Mouse (Mus musculus) gastrocnemius, postnatal 4 days (tissue): ENCODE measurements around the gene Nudt17. TPM values are rescaled to one million over a fixed set of nuclear protein-coding genes. Genes with fewer than 3 reads are reported as not detected.
"Not testable (repeated sequence)": the region's sequence is repeated elsewhere in the genome, so short reads cannot be mapped to it uniquely, and the experiment has no call there.

Experiments
- DNase-seq, 2 experiments: peaks; one replicate each; pipeline ENCODE4 v3.0.0; 2021 to 2022; ENCODE audit warnings: low spot score in 2 of 2, mixed read lengths in 2 of 2
- long read RNA-seq, 2 experiments: library from polyadenylated mRNA; stranded (forward); transcript quantifications; one replicate each; pipeline ENCODE4 v2.0.0; 2021
- total RNA-seq, 2 experiments: library from RNA; stranded (reverse); gene quantifications; 2 replicates each; pipeline ENCODE4 v1.2.3; 2021

The Nudt17 gene
- total RNA-seq = 1 to 10 TPM; 1.3 to 1.7 TPM
- long read RNA-seq, experiment 1, partial matches to known transcripts = 0 of 3 reads
- long read RNA-seq, experiment 1, other reads (novel, unspliced or antisense) = 1 of 3 reads
- long read RNA-seq, experiment 2, partial matches to known transcripts = 1 of 1 reads
- long read RNA-seq, experiment 2, other reads (novel, unspliced or antisense) = 0 of 1 reads

GRCm38 (mm10) chr3:96707903-96708683 lies at the start of gene Nudt17:
TSS of gene Nudt17 (minus strand) at chr3:96708562.
- peak; percentile 82 to 86 for DNase-seq

GRCm38 (mm10) chr3:96757691-96758090 lies 49.3 kb upstream of the Nudt17 start:
- no peak for DNase-seq

- DNase-seq = no peak
Observed at GRCm38 (mm10) chr3:96755935-96756334, 47.6 kb upstream of the Nudt17 start.

GRCm38 (mm10) chr3:96746829-96747228 lies 38.5 kb upstream of the Nudt17 start:
- no peak for DNase-seq

GRCm38 (mm10) chr3:96744348-96744747 lies 36.0 kb upstream of the Nudt17 start:
- DNase-seq = no peak

- DNase-seq = not testable (repeated sequence)
Observed at GRCm38 (mm10) chr3:96740279-96740678, 31.9 kb upstream of the Nudt17 start.

- DNase-seq = no peak
Observed at GRCm38 (mm10) chr3:96737995-96738394, 29.6 kb upstream of the Nudt17 start.

- no peak for DNase-seq
Observed at GRCm38 (mm10) chr3:96737013-96737740, 28.8 kb upstream of the Nudt17 start.

- DNase-seq = no peak
Observed at GRCm38 (mm10) chr3:96735200-96735599, 26.8 kb upstream of the Nudt17 start.

GRCm38 (mm10) chr3:96733984-96734383 lies 25.6 kb upstream of the Nudt17 start:
- DNase-seq = no peak

GRCm38 (mm10) chr3:96730785-96731184 lies 22.4 kb upstream of the Nudt17 start:
- DNase-seq = no peak

- DNase-seq = no peak
Observed at GRCm38 (mm10) chr3:96729403-96729784, 21.0 kb upstream of the Nudt17 start.

GRCm38 (mm10) chr3:96728634-96729402 lies 20.5 kb upstream of the Nudt17 start:
- no peak for DNase-seq

GRCm38 (mm10) chr3:96727828-96728633 lies 19.7 kb upstream of the Nudt17 start:
- no peak for DNase-seq

GRCm38 (mm10) chr3:96727343-96727827 lies 19.0 kb upstream of the Nudt17 start, which contains the start of the genes Polr3c and Rnf115:
TSS of gene Polr3c (minus strand) at chr3:96727628.
TSS of gene Rnf115 (plus strand) at chr3:96727664.
- DNase-seq = peak; percentile 96 to 97

GRCm38 (mm10) chr3:96719173-96719572 lies 10.8 kb upstream of the Nudt17 start:
- DNase-seq = peak in 1 of 2 experiments; percentile 47

GRCm38 (mm10) chr3:96715854-96716253 lies 7.5 kb upstream of the Nudt17 start:
- DNase-seq = no peak

- no peak for DNase-seq
Observed at GRCm38 (mm10) chr3:96714286-96714685, 5.9 kb upstream of the Nudt17 start.

- no peak for DNase-seq
Observed at GRCm38 (mm10) chr3:96708684-96709064, 312 bp upstream of the Nudt17 start.

- no peak for DNase-seq
Observed at GRCm38 (mm10) chr3:96706984-96707383, 1.4 kb downstream of the Nudt17 start.
